Mouse (Mus musculus) intestine, embryonic 14.5 days (tissue): ENCODE measurements at regions not wholly inside any gene's neighbourhood (a gene's known extent, or its start where the extent isn't known, plus 50 kb on each side); places are given as distances from the start of the nearest gene placed in this dataset.

Source experiments
- ATAC-seq: fragments of 200-750 bp; cut with Nextera tagmentation; replicated peaks from 2 replicates; pipeline ENCODE4 v1.8.0; 2017; ENCODE audit warnings: low read depth, moderate number of reproducible peaks, moderate TSS enrichment, moderate library complexity; ENCODE audit not compliant: low FRiP score, low TSS enrichment
- DNase-seq: peaks from one replicate; pipeline ENCODE4 v3.0.0-alpha.2; 2018; ENCODE audit warnings: low spot score
- H3K27ac ChIP-seq: fragments of 300-500 bp; sonication (generic); 2 replicates; pipeline ENCODE4 v1.5.1; 2014; ENCODE audit warnings: low read depth, mild to moderate bottlenecking, control low read depth
- H3K27me3 ChIP-seq: fragments of 300-500 bp; sonication (generic); replicated peaks from 2 replicates; pipeline ENCODE4 v1.6.1; 2014; ENCODE audit warnings: low read length, control low read depth; ENCODE audit not compliant: control insufficient read depth, insufficient read depth
- H3K36me3 ChIP-seq: fragments of 300-500 bp; sonication (generic); 2 replicates; pipeline ENCODE4 v1.6.1; 2014; ENCODE audit warnings: low read length, control low read depth; ENCODE audit not compliant: control insufficient read depth, insufficient read depth
- H3K4me1 ChIP-seq: fragments of 300-500 bp; sonication (generic); replicated peaks from 2 replicates; pipeline ENCODE4 v1.6.1; 2014; ENCODE audit warnings: low read length, control low read depth, mixed read lengths; ENCODE audit not compliant: control insufficient read depth, insufficient read depth
- H3K4me2 ChIP-seq: fragments of 300-500 bp; sonication (generic); 2 replicates; pipeline ENCODE4 v1.6.1; 2014; ENCODE audit warnings: low read length
- H3K4me3 ChIP-seq: fragments of 300-500 bp; sonication (generic); 2 replicates; pipeline ENCODE4 v1.5.1; 2014; ENCODE audit warnings: low read depth, low read length, control low read depth, mixed read lengths
- H3K9ac ChIP-seq: fragments of 300-500 bp; sonication (generic); 2 replicates; pipeline ENCODE4 v1.6.1; 2014; ENCODE audit warnings: mild to moderate bottlenecking, low read length
- H3K9me3 ChIP-seq: fragments of 300-500 bp; sonication (generic); 2 replicates; pipeline ENCODE4 v1.6.1; 2016; ENCODE audit warnings: low read length, control low read depth; ENCODE audit not compliant: control insufficient read depth
- WGBS: fragments of 180-500 bp; shearing (Covaris S2); extraction: QIAGEN DNeasy Blood & Tissue Kit; methylation state at CpG from one replicate; pipeline ENCODE4 v1.1.7; 2014; 5-methylcytosine and 5-hydroxymethylcytosine counted together

GRCm38 (mm10) chr10:66745871-66746270 is 350.1 kb upstream of the Jmjd1c start:
- no peak overlapping the region for H3K4me3 ChIP-seq
- no peaks in the 10 kb centered on the region for H3K27me3 ChIP-seq
- H3K4me1 ChIP-seq, result no peaks in the 10 kb centered on the region
- ATAC-seq, result no peak
- no peak for DNase-seq
- 94% methylated on average over 10 of the region's 10 CpGs for WGBS
- no peaks in the 10 kb centered on the region for H3K9me3 ChIP-seq
- H3K36me3 ChIP-seq, result no peaks in the 10 kb centered on the region
- H3K4me2 ChIP-seq, result no peak overlapping the region
- no peak overlapping the region for H3K9ac ChIP-seq
- H3K27ac ChIP-seq, result no peak overlapping the region

- Histone ChIP-seq H3K4me2 (no peak overlapping the region), H3K9me3 (no peaks in the 10 kb centered on the region), H3K27ac (no peak overlapping the region), H3K4me1 (no peaks in the 10 kb centered on the region), H3K4me3 (no peak overlapping the region), H3K9ac (no peak overlapping the region), H3K27me3 (no peaks in the 10 kb centered on the region), H3K36me3 (no peaks in the 10 kb centered on the region)
- WGBS, result 80% methylated on average over 7 of the region's 7 CpGs
- DNase-seq (no peak), ATAC-seq (no peak)
Measured at GRCm38 (mm10) chr10:66752237-66752810, 343.6 kb upstream of the Jmjd1c start.

DNA sequence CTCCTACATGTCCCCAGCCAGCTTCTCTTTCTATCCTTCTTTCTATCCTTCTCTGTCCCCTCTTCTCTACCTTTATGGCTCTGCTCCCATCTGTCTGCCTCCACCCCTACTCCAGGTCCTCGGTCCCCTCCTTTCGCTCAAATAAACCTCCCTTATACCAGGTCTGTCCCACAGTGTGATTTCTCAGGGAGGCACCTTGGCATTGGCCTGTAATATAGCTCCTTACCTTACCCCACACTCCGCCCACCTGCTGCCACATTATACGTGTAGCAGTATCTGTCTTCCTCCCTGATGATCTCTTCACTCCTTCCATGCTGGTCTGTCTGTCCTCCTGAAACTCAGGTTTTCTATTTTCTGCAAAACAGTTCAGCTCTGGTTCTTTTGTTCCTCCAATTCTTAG is 339.1 kb upstream of the Jmjd1c start:
- Histone ChIP-seq H3K27ac (no peak overlapping the region), H3K4me3 (no peak overlapping the region), H3K9ac (no peak overlapping the region), H3K9me3 (no peaks in the 10 kb centered on the region), H3K36me3 (no peaks in the 10 kb centered on the region), H3K4me2 (no peak overlapping the region), H3K4me1 (no peaks in the 10 kb centered on the region), H3K27me3 (no peaks in the 10 kb centered on the region)
- DNase-seq (no peak), ATAC-seq (no peak)
- WGBS, result 86% methylated on average over 4 of the region's 4 CpGs

- Histone ChIP-seq H3K9me3 (peaks cover 10% of the 10 kb centered on the region; the same call in 1 of the 2 replicates), H3K27me3 (no peaks in the 10 kb centered on the region), H3K36me3 (no peaks in the 10 kb centered on the region), H3K27ac (no peak overlapping the region), H3K4me2 (peak overlapping the region; percentile 35), H3K4me1 (no peaks in the 10 kb centered on the region; the same call in 1 of the 2 replicates), H3K9ac (no peak overlapping the region), H3K4me3 (no peak overlapping the region)
- ATAC-seq (no peak; the same call in 1 of the 2 replicates), DNase-seq (no peak)
- 31% methylated on average over 21 of the region's 21 CpGs for WGBS
Measured at GRCm38 (mm10) chr10:66770161-66771030, 325.5 kb upstream of the Jmjd1c start.

DNA sequence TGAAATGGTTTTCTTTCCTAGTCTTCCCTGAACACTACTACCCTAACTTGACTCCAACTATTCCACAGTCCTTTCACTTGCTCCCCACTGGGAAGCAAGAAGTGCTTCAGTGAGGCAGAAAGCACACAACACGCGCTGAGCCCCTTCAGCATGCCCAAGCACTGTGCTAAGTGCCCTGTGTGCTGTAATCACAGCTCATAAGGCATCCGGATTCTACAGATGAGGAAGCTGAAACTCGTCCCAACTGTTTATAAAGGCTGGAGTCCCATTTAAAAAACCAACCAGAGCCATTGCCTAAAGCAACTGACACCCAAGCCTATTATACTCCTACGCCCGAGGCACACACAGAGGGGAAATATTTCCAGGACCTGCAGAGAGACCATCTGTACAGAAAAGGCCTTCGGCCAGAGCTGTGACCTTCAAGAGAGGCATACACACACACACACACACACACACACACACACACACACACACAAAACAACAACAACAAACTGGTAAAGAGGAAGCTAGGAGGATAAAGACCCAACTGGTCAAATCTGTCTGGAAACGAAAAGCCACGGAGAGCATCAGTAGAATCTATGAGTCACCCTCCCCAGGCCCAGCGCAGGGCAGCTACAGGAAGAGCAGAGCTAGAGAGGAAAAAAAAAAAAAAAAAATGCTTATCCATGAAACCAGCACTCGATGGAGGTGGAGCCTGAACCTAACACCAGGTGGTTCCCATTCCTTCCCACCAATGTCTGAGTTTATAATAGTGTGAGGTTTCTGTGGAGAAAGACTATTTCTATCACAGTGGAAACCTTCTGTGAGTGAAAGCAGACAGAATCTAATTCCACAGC is 315.4 kb upstream of the Jmjd1c start:
- H3K9ac ChIP-seq, result no peak overlapping the region
- H3K36me3 ChIP-seq, result no peaks in the 10 kb centered on the region
- H3K27me3 ChIP-seq, result no peaks in the 10 kb centered on the region
- DNase-seq, result no peak
- no peaks in the 10 kb centered on the region for H3K4me1 ChIP-seq
- H3K4me3 ChIP-seq, result no peak overlapping the region
- H3K4me2 ChIP-seq, result no peak overlapping the region
- H3K9me3 ChIP-seq, result no peaks in the 10 kb centered on the region
- ATAC-seq, result peak; percentile 70
- 58% methylated on average over 11 of the region's 11 CpGs for WGBS
- H3K27ac ChIP-seq, result peak overlapping the region; percentile 47; the same call in 1 of the 2 replicates

DNA sequence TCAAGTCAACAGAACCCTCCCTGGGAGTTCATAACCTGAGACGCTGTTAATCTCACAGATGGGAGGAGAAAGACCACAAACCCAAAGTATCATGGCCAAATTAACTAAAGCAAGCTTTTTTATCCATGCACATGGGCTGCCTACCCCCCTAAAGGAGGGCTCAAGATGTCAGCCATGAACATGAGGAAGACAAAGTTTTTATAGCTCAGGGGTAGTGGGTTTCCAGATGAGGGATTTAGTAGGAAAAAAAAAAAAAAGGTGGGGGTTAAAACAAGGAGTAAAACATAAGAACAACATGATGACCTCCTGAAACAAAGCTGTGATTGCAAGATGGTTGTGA is 314.8 kb upstream of the Jmjd1c start:
- Histone ChIP-seq H3K27ac (no peak overlapping the region), H3K27me3 (no peaks in the 10 kb centered on the region), H3K36me3 (no peaks in the 10 kb centered on the region), H3K4me2 (no peak overlapping the region), H3K9ac (no peak overlapping the region), H3K9me3 (no peaks in the 10 kb centered on the region), H3K4me3 (no peak overlapping the region), H3K4me1 (no peaks in the 10 kb centered on the region)
- WGBS, result 40% methylated on average over 1 of the region's 1 CpGs
- DNase-seq, result no peak
- ATAC-seq, result no peak

DNA sequence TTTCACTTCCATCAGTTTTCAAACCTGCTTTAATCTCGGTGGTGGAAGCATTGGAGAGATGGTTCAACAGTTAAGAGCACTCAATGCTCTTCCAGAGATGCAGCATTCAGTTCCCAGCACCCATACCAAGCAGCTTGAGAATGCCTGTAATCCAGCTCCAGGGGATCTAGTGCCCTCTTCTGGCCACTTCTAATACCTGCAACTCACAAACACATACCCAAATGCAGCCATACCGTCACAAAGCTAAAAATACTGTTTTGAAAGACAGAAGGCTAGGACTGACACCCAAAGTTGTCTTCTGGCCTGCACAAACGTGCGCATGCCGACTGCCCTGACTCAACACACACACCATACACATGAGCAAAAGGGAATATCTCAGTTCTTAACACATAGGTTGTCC is 313.9 kb upstream of the Jmjd1c start:
- H3K36me3 ChIP-seq, result no peaks in the 10 kb centered on the region
- H3K4me1 ChIP-seq, result no peaks in the 10 kb centered on the region
- no peaks in the 10 kb centered on the region for H3K27me3 ChIP-seq
- H3K27ac ChIP-seq, result no peak overlapping the region
- peaks cover 2% of the 10 kb centered on the region; the same call in 1 of the 2 replicates for H3K9me3 ChIP-seq
- H3K4me3 ChIP-seq, result no peak overlapping the region
- no peak overlapping the region for H3K4me2 ChIP-seq
- no peak overlapping the region for H3K9ac ChIP-seq
- DNase-seq (no peak), ATAC-seq (no peak)
- 93% methylated on average over 5 of the region's 5 CpGs for WGBS

DNA sequence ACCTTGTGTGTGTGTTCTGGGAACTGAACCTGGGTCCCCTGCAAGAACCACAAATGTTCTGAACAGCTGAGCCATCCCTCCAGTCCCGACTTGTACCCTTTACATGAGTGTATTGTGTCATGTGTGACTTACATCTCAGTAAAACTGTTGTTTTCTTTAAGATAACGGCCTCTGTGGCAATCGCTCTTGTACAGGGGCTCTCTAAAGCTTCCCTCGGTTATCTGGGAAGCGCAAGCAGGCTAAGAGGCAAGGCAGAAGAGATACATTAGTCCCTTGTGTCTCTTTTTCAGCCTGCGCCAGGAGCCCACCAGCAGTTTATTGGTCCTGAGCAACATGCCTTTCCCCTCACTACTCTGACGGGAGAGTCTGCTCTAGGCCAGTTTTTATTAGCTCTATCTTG is 308.1 kb upstream of the Jmjd1c start:
- H3K36me3 ChIP-seq, result no peaks in the 10 kb centered on the region
- ATAC-seq (no peak), DNase-seq (no peak)
- WGBS, result 81% methylated on average over 7 of the region's 7 CpGs
- H3K4me3 ChIP-seq, result no peak overlapping the region
- no peak overlapping the region for H3K27ac ChIP-seq
- H3K27me3 ChIP-seq, result no peaks in the 10 kb centered on the region
- H3K4me2 ChIP-seq, result no peak overlapping the region
- H3K9ac ChIP-seq, result no peak overlapping the region
- H3K9me3 ChIP-seq, result peaks cover 3% of the 10 kb centered on the region; the same call in 1 of the 2 replicates
- H3K4me1 ChIP-seq, result no peaks in the 10 kb centered on the region
